Mouse (Mus musculus) erythroblast, embryonic 14.5 days (primary cell): ENCODE data around the gene Utp14a.

Source experiments
- GATA1 ChIP-seq: IDR thresholded peaks from 2 replicates; pipeline ENCODE4 v1.6.1; 2012; ENCODE audit warnings: low read length, inconsistent platforms, mixed read lengths
- TAL1 ChIP-seq: IDR thresholded peaks from 3 replicates; pipeline ENCODE4 v1.6.1; 2012; ENCODE audit warnings: low read length, inconsistent platforms, mixed read lengths

GRCm38 (mm10) chrX:48284386-48285005, 27.8 kb downstream of the Utp14a start:
- TF ChIP-seq GATA1 (no peak), TAL1 (no peak)
